Mouse (Mus musculus) heart, embryonic 16.5 days (tissue): ENCODE data around the gene Hist1h4m. TPM values are rescaled to one million over a fixed set of nuclear protein-coding genes. Genes with fewer than 3 reads are reported as not detected.

Source experiments
- microRNA-seq: library from miRNA; unstranded; fragments of <30 nt; microRNA quantifications from one replicate; pipeline ENCODE4, GENCODE M21; 2017
- polyA plus RNA-seq: library from polyadenylated mRNA; unstranded; fragments of >200 nt; fragmentation: Nextera tagmentation; extraction: Ambion mirVana; gene quantifications from 2 replicates; pipeline ENCODE4 v1.2.1, GENCODE M21; 2015

The Hist1h4m gene
- polyA plus RNA-seq, 1 experiment from 2014 or later, result not detected

Small RNAs within 50 kb of the gene (microRNA-seq; reads per million reads assigned to microRNA genes)
- not detected for gene Gm19658
- gene Gm44346, result not detected
- gene Gm44466, result not detected

Other genes with a start within 250 kb of the Hist1h4m start
- gene Olfr1364, start 230.0 kb upstream of the Hist1h4m start, polyA plus RNA-seq, result not detected in 2 replicates
- not detected in 2 replicates for gene Olfr1362, start 197.7 kb upstream of the Hist1h4m start, polyA plus RNA-seq
- gene Olfr11, start 169.2 kb upstream of the Hist1h4m start, polyA plus RNA-seq, result not detected in 2 replicates
- gene Olfr1361, start 148.4 kb upstream of the Hist1h4m start, polyA plus RNA-seq, result not detected in 2 replicates
- gene Olfr1360, start 134.3 kb upstream of the Hist1h4m start, polyA plus RNA-seq, result not detected in 2 replicates
- not detected in 2 replicates for gene Olfr1359, start 113.6 kb upstream of the Hist1h4m start, polyA plus RNA-seq
- 0.86 and 1.7 TPM in 2 replicates for gene Hist1h2bl, start 95.6 kb upstream of the Hist1h4m start, polyA plus RNA-seq
- gene Hist1h2ai, start 95.3 kb upstream of the Hist1h4m start, polyA plus RNA-seq, result 4.3 and 8.1 TPM in 2 replicates
- gene Hist1h3h, start 94.1 kb upstream of the Hist1h4m start, polyA plus RNA-seq, result 4.8 and 6.2 TPM in 2 replicates
- gene Hist1h2bm, start 89.7 kb upstream of the Hist1h4m start, polyA plus RNA-seq, result 1.8 and 2.4 TPM in 2 replicates
- gene Hist1h4j, start 76.7 kb upstream of the Hist1h4m start, polyA plus RNA-seq, result 0.51 and 0.67 TPM in 2 replicates
- 1.9 TPM in 1 of 2 replicates, not detected in the other for gene Hist1h4k, start 61.2 kb upstream of the Hist1h4m start, polyA plus RNA-seq
- gene Hist1h2ak, start 57.9 kb upstream of the Hist1h4m start, polyA plus RNA-seq, result 9.3 and 10.0 TPM in 2 replicates
- 0.88 and 1.6 TPM in 2 replicates for gene Hist1h2bn, start 57.6 kb upstream of the Hist1h4m start, polyA plus RNA-seq
- gene Hist1h1b, start 31.1 kb upstream of the Hist1h4m start, polyA plus RNA-seq, result 8.6 and 9.8 TPM in 2 replicates
- gene Hist1h3i, start 28.4 kb upstream of the Hist1h4m start, polyA plus RNA-seq, result 50.2 and 54.0 TPM in 2 replicates
- gene Hist1h2an, start 24.5 kb upstream of the Hist1h4m start, polyA plus RNA-seq, result 3.0 and 3.1 TPM in 2 replicates
- 0.34 and 0.52 TPM in 2 replicates for gene Hist1h2bp, start 24.3 kb upstream of the Hist1h4m start, polyA plus RNA-seq
- 9.3 and 10.4 TPM in 2 replicates for gene Hist1h2bq, start 1.5 kb upstream of the Hist1h4m start, polyA plus RNA-seq
- not detected in 2 replicates for gene Hist1h2ao, start 1.3 kb upstream of the Hist1h4m start, polyA plus RNA-seq
- gene Hist1h4n, start 20.4 kb downstream of the Hist1h4m start, polyA plus RNA-seq, result 6.3 and 7.5 TPM in 2 replicates
- 1,370 and 1,778 TPM in 2 replicates for gene Hist1h2ap, start 21.8 kb downstream of the Hist1h4m start, polyA plus RNA-seq
- 9.6 and 10.5 TPM in 2 replicates for gene Hist1h2br, start 22.0 kb downstream of the Hist1h4m start, polyA plus RNA-seq
- 2.9 and 4.7 TPM in 2 replicates for gene Zfp184, start 133.3 kb downstream of the Hist1h4m start, polyA plus RNA-seq
- not detected in 2 replicates for gene Pom121l2, start 169.4 kb downstream of the Hist1h4m start, polyA plus RNA-seq
- 62.9 and 135 TPM in 2 replicates for gene Prss16, start 198.0 kb downstream of the Hist1h4m start, polyA plus RNA-seq
- 5.3 and 7.9 TPM in 2 replicates for gene Hist1h2ah, start 223.8 kb downstream of the Hist1h4m start, polyA plus RNA-seq
- 1.6 and 3.1 TPM in 2 replicates for gene Hist1h2bk, start 224.1 kb downstream of the Hist1h4m start, polyA plus RNA-seq
- 9.0 and 10.6 TPM in 2 replicates for gene Hist1h4i, start 229.6 kb downstream of the Hist1h4m start, polyA plus RNA-seq
- 13.3 and 22.0 TPM in 2 replicates for gene Hist1h2ag, start 231.2 kb downstream of the Hist1h4m start, polyA plus RNA-seq
- gene Hist1h2bj, start 231.5 kb downstream of the Hist1h4m start, polyA plus RNA-seq, result 5.5 and 9.9 TPM in 2 replicates